Mouse (Mus musculus) ES-E14 (cell line): ENCODE data around the gene Cxcl9.

Experiments used
- CHD2 ChIP-seq: IDR thresholded peaks from 2 replicates; pipeline ENCODE4 v1.6.1; 2014; ENCODE audit warnings: mild to moderate bottlenecking, low read depth, low read length, inconsistent platforms
- MAFK ChIP-seq: IDR thresholded peaks from 2 replicates; pipeline ENCODE4 v1.6.1; 2014; ENCODE audit warnings: mild to moderate bottlenecking, low read depth, low read length, inconsistent platforms; ENCODE audit not compliant: insufficient read depth
- ZNF384 ChIP-seq: IDR thresholded peaks from 2 replicates; pipeline ENCODE4 v1.6.1; 2012; ENCODE audit warnings: low read depth, low read length, inconsistent platforms

- TF ChIP-seq ZNF384 (no peak), MAFK (no peak), CHD2 (no peak)
These were observed 38.7 kb upstream of the Cxcl9 start for GRCm38 (mm10) chr5:92366565-92366964.
